Mouse (Mus musculus): ENCODE measurements around the gene Rilp. TPM values are rescaled to one million over a fixed set of nuclear protein-coding genes. Genes with fewer than 3 reads are reported as not detected.

The Rilp gene
- polyA plus RNA-seq, 1 experiment from 2014 or later = 3.5 TPM

GRCm38 (mm10) chr11:75464417-75464816, 45.5 kb upstream of the Rilp start:
- ATAC-seq (ENCODE audit: low read depth) = no peak
- Histone ChIP-seq H3K36me3 (ENCODE audit: control insufficient read depth, insufficient read depth, low read length) (0 out of 2 replicates have a peak, but pooled peaks cover 6% of the 10 kb centered on the region), H3K9ac (replicated peaks; ENCODE audit: low read depth, low read length) (no peak overlapping the region), H3K9me3 (ENCODE audit: control insufficient read depth, low read length) (no peaks in the 10 kb centered on the region), H3K4me2 (ENCODE audit: low read depth, low read length) (no peak overlapping the region), H3K27me3 (ENCODE audit: control insufficient read depth, insufficient read depth, low read length) (no peaks in the 10 kb centered on the region), H3K4me3 (ENCODE audit: low read depth, low read length) (no peak overlapping the region), H3K27ac (ENCODE audit: low read depth, low read length) (no peak overlapping the region), H3K4me1 (ENCODE audit: control insufficient read depth, insufficient read depth, low read length) (peaks cover 16% of the 10 kb centered on the region)
- 88% methylated on average over 6 of the region's 6 CpGs for WGBS

DNA sequence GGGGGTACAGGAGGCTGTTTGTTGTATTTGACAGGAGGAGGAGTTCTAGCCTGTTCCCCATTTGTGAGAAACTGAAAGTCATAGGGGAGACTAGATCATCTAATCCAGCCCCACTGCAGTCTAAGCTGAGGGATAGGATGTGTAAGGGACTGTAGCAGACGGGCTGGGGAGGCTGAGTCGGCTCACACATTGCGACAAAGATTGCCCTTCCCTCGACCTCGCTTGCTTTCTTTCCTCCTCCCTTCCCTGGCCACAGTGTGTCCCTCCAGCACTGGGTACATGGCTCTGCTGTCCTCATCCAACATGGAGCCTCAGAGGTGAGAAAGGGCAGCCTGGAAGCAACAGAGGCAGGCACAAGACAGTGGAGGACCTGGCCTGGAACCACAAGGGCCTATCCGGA, 44.8 kb upstream of the Rilp start:
- H3K4me2 ChIP-seq (ENCODE audit: low read depth, low read length) = no peak overlapping the region
- H3K4me3 ChIP-seq (ENCODE audit: low read depth, low read length) = no peak overlapping the region
- no peaks in the 10 kb centered on the region for H3K9me3 ChIP-seq (ENCODE audit: control insufficient read depth, low read length)
- no peak overlapping the region for H3K9ac ChIP-seq (replicated peaks; ENCODE audit: low read depth, low read length)
- no peaks in the 10 kb centered on the region for H3K27me3 ChIP-seq (ENCODE audit: control insufficient read depth, insufficient read depth, low read length)
- H3K36me3 ChIP-seq (ENCODE audit: control insufficient read depth, insufficient read depth, low read length) = 0 out of 2 replicates have a peak, but pooled peaks cover 6% of the 10 kb centered on the region
- ATAC-seq (ENCODE audit: low read depth) = no peak
- no peak overlapping the region for H3K27ac ChIP-seq (ENCODE audit: low read depth, low read length)
- WGBS = 87% methylated on average over 6 of the region's 6 CpGs
- H3K4me1 ChIP-seq (ENCODE audit: control insufficient read depth, insufficient read depth, low read length) = peaks cover 11% of the 10 kb centered on the region

DNA sequence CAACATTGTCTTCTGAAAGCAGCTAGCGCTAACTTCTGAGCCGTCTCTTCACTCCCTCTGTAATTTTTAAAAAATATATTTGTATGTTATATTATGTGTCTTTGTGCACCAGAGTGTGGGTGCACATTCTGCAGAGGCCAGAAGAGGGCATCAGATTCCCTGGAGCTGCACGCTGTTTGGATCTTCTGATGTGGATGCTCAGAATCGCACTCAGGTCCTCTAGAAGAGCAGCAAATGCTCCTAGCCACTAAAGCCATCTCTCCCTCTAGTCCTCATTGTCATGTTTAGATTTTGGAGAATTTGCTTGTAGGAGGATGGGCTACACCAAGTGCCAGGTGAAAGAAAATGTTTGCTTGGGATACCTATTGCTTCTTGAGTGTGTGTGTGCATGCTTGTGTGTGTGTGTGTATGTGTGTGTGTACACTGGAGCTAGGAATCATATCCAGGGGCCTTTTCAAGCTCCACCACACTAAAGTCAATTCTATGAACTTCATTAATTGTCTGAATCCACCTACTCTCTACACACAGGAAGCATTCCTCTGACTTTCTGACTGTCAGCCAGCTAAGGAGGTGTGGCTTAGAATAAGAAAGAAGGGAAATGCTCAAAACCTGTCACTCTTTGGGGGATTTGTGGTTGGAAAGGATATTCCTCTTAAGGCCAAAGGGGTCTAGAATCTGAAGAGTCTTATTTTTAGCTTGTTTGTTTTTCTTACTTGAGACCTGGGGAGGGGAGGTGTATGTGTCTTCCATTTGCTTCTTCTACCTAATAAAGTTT, 43.0 kb upstream of the Rilp start:
- no peaks in the 10 kb centered on the region for H3K27me3 ChIP-seq (ENCODE audit: control insufficient read depth, insufficient read depth, low read length)
- H3K36me3 ChIP-seq (ENCODE audit: control insufficient read depth, insufficient read depth, low read length) = 0 out of 2 replicates have a peak, but pooled peaks cover 6% of the 10 kb centered on the region
- H3K4me3 ChIP-seq (ENCODE audit: low read depth, low read length) = no peak overlapping the region
- 97% methylated on average over 4 of the region's 4 CpGs for WGBS
- no peak overlapping the region for H3K9ac ChIP-seq (replicated peaks; ENCODE audit: low read depth, low read length)
- H3K27ac ChIP-seq (ENCODE audit: low read depth, low read length) = no peak overlapping the region
- no peak overlapping the region for H3K4me2 ChIP-seq (ENCODE audit: low read depth, low read length)
- H3K4me1 ChIP-seq (ENCODE audit: control insufficient read depth, insufficient read depth, low read length) = peaks cover 7% of the 10 kb centered on the region; the same call in 1 of the 2 replicates
- no peak for ATAC-seq (ENCODE audit: low read depth)
- no peaks in the 10 kb centered on the region for H3K9me3 ChIP-seq (ENCODE audit: control insufficient read depth, low read length)

DNA sequence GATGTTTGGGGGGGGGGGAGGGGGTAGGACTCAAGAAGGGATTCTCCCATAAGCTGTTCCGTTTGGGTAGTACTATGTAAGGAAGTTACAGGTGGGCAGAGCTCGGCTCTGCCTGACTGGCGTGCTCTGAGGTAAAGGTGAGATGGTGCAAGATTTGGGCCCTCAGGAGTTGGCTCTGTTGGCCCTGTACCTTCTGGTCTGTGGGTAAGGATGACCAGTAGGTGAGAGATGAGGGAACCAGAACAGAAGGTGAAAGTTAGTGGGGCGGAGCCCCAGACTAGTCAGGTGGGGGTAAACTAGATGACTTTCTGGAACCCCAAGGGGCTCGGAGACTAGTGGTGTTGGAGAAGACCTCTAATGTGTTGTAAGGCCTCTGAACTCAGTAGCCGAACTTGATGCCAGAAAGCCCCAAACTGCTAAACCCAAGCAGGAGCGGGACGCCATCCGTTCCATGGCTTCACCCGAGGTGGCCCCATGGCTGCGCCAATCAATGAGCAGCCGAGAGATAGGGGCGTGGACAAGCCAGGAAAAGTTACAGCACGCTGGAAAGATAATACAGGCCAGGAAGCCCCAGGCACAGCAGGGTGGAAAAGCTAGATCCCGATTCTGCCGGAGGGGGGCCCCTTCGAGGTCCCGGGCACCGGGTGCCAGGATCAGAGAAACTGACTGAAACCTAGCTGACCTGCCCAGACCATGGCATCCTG, 42.2 kb upstream of the Rilp start:
- Histone ChIP-seq H3K27me3 (ENCODE audit: control insufficient read depth, insufficient read depth, low read length) (no peaks in the 10 kb centered on the region), H3K9ac (replicated peaks; ENCODE audit: low read depth, low read length) (peak overlapping the region; percentile 28; the same call in 1 of the 2 replicates), H3K4me3 (ENCODE audit: low read depth, low read length) (peak overlapping the region; percentile 21; the same call in 1 of the 2 replicates), H3K36me3 (ENCODE audit: control insufficient read depth, insufficient read depth, low read length) (0 out of 2 replicates have a peak, but pooled peaks cover 6% of the 10 kb centered on the region), H3K27ac (ENCODE audit: low read depth, low read length) (no peak overlapping the region), H3K4me1 (ENCODE audit: control insufficient read depth, insufficient read depth, low read length) (no peaks in the 10 kb centered on the region), H3K4me2 (ENCODE audit: low read depth, low read length) (peak overlapping the region; percentile 45), H3K9me3 (ENCODE audit: control insufficient read depth, low read length) (no peaks in the 10 kb centered on the region)
- WGBS = 20% methylated on average over 19 of the region's 19 CpGs
- ATAC-seq (ENCODE audit: low read depth) = peak; percentile 41; the same call in 1 of the 2 replicates

DNA sequence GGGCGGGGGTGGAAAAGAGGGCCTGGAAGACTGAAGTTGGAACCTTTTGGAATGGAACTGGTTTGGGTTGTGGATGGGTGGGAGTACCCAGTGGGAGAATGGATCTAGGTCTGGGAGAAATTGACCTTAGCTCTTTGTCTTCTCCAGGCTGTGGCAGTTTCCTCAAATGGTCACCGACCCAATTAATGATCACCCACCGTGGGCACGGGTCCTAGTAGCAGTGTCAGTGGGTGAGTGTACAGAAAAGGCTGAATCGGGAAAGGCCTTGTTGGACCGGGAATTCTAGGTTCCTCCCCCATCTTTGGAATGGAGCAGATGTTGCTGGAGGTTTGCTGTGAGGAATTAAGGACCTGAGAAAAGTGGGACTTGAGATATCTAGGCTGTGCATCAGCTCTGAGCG, 41.5 kb upstream of the Rilp start:
- Histone ChIP-seq H3K4me1 (ENCODE audit: control insufficient read depth, insufficient read depth, low read length) (no peaks in the 10 kb centered on the region), H3K4me3 (ENCODE audit: low read depth, low read length) (peak overlapping the region; percentile 21; the same call in 1 of the 2 replicates), H3K27me3 (ENCODE audit: control insufficient read depth, insufficient read depth, low read length) (no peaks in the 10 kb centered on the region), H3K27ac (ENCODE audit: low read depth, low read length) (no peak overlapping the region), H3K9me3 (ENCODE audit: control insufficient read depth, low read length) (no peaks in the 10 kb centered on the region), H3K36me3 (ENCODE audit: control insufficient read depth, insufficient read depth, low read length) (0 out of 2 replicates have a peak, but pooled peaks cover 6% of the 10 kb centered on the region), H3K4me2 (ENCODE audit: low read depth, low read length) (peak overlapping the region; percentile 45), H3K9ac (replicated peaks; ENCODE audit: low read depth, low read length) (peak overlapping the region; percentile 28; the same call in 1 of the 2 replicates)
- ATAC-seq (ENCODE audit: low read depth) = no peak
- 75% methylated on average over 7 of the region's 7 CpGs for whole genome bisulfite sequencing

DNA sequence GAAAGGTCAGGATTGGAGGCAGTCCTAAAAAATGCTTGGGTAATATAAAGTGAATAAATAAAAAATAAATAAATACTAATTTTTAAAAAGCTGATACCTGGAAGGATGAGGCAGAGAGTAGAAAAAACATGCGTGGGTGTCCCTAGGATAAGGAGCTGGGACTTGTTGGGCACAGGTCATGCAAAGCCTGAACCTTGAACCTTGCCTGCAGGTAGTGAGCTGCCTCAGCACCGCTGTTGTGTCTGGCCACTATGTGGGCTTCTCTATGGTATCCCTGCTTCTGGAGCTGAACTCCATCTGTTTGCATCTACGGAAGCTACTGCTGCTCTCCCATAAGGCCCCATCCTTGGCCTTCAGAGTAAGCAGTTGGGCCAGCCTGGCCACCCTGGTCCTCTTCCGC, 40.6 kb upstream of the Rilp start:
- Histone ChIP-seq H3K9me3 (ENCODE audit: control insufficient read depth, low read length) (no peaks in the 10 kb centered on the region), H3K27ac (ENCODE audit: low read depth, low read length) (no peak overlapping the region), H3K4me2 (ENCODE audit: low read depth, low read length) (no peak overlapping the region), H3K9ac (replicated peaks; ENCODE audit: low read depth, low read length) (no peak overlapping the region), H3K4me3 (ENCODE audit: low read depth, low read length) (no peak overlapping the region), H3K36me3 (ENCODE audit: control insufficient read depth, insufficient read depth, low read length) (0 out of 2 replicates have a peak, but pooled peaks cover 6% of the 10 kb centered on the region), H3K27me3 (ENCODE audit: control insufficient read depth, insufficient read depth, low read length) (no peaks in the 10 kb centered on the region), H3K4me1 (ENCODE audit: control insufficient read depth, insufficient read depth, low read length) (no peaks in the 10 kb centered on the region)
- no peak for ATAC-seq (ENCODE audit: low read depth)
- 91% methylated on average over 4 of the region's 4 CpGs for WGBS

DNA sequence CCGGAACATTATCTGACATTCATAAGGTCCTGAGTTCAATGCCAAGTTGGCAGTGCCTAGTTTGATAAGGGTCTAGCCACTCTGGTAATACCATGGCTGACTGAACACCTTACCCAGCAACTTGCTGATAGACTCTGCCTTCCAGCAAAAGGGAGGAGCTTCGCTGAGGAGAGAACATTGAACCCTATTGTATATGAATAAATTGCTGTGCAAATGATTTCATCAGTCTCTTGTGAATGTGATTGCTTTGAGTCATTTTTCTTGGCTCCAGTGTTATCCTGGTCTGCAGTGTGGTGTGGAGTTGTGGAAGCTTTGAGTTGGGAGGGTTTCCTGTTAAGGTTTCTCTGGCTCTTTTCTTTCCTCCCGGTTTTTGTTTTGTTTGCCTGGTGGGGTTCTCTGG, 39.2 kb upstream of the Rilp start:
- Histone ChIP-seq H3K9ac (replicated peaks; ENCODE audit: low read depth, low read length) (no peak overlapping the region), H3K9me3 (ENCODE audit: control insufficient read depth, low read length) (no peaks in the 10 kb centered on the region), H3K27ac (ENCODE audit: low read depth, low read length) (no peak overlapping the region), H3K4me2 (ENCODE audit: low read depth, low read length) (no peak overlapping the region), H3K36me3 (ENCODE audit: control insufficient read depth, insufficient read depth, low read length) (no peaks in the 10 kb centered on the region), H3K4me1 (ENCODE audit: control insufficient read depth, insufficient read depth, low read length) (no peaks in the 10 kb centered on the region), H3K4me3 (ENCODE audit: low read depth, low read length) (no peak overlapping the region), H3K27me3 (ENCODE audit: control insufficient read depth, insufficient read depth, low read length) (no peaks in the 10 kb centered on the region)
- WGBS = 86% methylated on average over 3 of the region's 3 CpGs
- no peak for ATAC-seq (ENCODE audit: low read depth)

DNA sequence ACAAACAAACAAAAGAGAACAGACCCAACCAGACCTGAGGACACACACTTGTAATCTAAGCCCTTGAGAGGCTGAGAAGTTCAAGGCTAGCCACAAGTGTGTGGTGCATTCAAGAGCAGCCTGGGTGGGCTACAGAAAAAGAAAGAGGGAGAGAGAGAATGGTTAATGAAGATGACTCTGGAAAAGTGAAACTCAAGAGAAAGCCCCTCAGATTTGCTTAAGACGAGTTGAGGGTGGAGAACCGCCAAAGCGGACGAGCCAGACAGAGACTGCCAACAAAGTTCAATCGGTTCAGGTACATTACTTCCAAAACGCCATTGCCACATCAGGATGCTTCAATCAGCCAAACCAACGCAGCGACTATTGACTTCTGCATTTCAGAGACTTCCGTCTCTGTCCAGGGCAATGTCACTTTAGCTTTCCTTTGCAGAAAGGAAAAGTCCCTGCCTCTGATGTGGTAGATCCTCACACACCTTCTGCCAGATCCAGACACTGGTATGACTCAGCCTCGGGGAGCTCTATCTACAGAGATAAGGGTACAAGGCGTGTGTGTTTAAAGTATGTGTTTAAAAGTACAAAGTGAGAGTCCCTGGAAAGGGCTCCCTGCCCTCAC, 37.3 kb upstream of the Rilp start:
- no peak overlapping the region for H3K4me2 ChIP-seq (ENCODE audit: low read depth, low read length)
- H3K27ac ChIP-seq (ENCODE audit: low read depth, low read length) = no peak overlapping the region
- H3K36me3 ChIP-seq (ENCODE audit: control insufficient read depth, insufficient read depth, low read length) = no peaks in the 10 kb centered on the region
- no peak overlapping the region for H3K9ac ChIP-seq (replicated peaks; ENCODE audit: low read depth, low read length)
- no peak overlapping the region for H3K4me3 ChIP-seq (ENCODE audit: low read depth, low read length)
- no peaks in the 10 kb centered on the region for H3K27me3 ChIP-seq (ENCODE audit: control insufficient read depth, insufficient read depth, low read length)
- no peaks in the 10 kb centered on the region for H3K4me1 ChIP-seq (ENCODE audit: control insufficient read depth, insufficient read depth, low read length)
- ATAC-seq (ENCODE audit: low read depth) = no peak
- 89% methylated on average over 11 of the region's 11 CpGs for WGBS
- H3K9me3 ChIP-seq (ENCODE audit: control insufficient read depth, low read length) = no peaks in the 10 kb centered on the region

DNA sequence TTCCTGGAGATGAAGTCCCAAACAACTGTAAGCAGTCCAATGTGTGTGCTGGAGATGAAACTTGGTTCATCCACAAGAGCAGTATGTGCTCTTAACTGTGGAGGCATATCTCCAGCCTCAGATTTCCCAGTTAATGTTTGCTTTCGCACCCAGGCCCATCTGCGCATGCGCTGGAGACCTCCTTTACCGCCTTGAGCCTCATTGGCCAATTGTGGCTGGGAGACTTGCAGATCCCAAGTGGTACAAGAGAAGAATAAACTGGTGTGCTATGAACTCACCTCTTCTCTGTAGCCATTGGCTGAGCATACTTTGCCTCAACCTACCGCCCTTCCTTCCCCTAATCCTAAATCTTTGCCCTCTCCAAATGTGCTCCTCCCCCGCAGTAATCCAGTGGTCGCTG, 36.5 kb upstream of the Rilp start:
- no peak overlapping the region for H3K27ac ChIP-seq (ENCODE audit: low read depth, low read length)
- no peaks in the 10 kb centered on the region for H3K9me3 ChIP-seq (ENCODE audit: control insufficient read depth, low read length)
- H3K27me3 ChIP-seq (ENCODE audit: control insufficient read depth, insufficient read depth, low read length) = no peaks in the 10 kb centered on the region
- no peak overlapping the region for H3K4me3 ChIP-seq (ENCODE audit: low read depth, low read length)
- H3K4me1 ChIP-seq (ENCODE audit: control insufficient read depth, insufficient read depth, low read length) = no peaks in the 10 kb centered on the region
- H3K36me3 ChIP-seq (ENCODE audit: control insufficient read depth, insufficient read depth, low read length) = no peaks in the 10 kb centered on the region
- ATAC-seq (ENCODE audit: low read depth) = no peak
- WGBS = 73% methylated on average over 7 of the region's 7 CpGs
- no peak overlapping the region for H3K4me2 ChIP-seq (ENCODE audit: low read depth, low read length)
- no peak overlapping the region for H3K9ac ChIP-seq (replicated peaks; ENCODE audit: low read depth, low read length)

All from neural tube, embryonic 14.5 days (tissue).